Mouse (Mus musculus): ENCODE data around the gene Klhdc4. TPM values are rescaled to one million over a fixed set of nuclear protein-coding genes. Genes with fewer than 3 reads are reported as not detected.

Klhdc4 gene
- total and polyA plus RNA-seq, 2 experiments from 2014 or later: 25.2 to 34.5 TPM

- Histone ChIP-seq H3K36me3 (ENCODE audit: insufficient read depth, low read length) (peaks cover 27% of the 10 kb centered on the region), H3K4me3 (ENCODE audit: low read length) (no peak overlapping the region), H3K4me2 (ENCODE audit: low read depth, low read length) (no peak overlapping the region), H3K4me1 (ENCODE audit: insufficient read depth, low read length) (no peaks in the 10 kb centered on the region), H3K27me3 (ENCODE audit: insufficient read depth, low read length) (no peaks in the 10 kb centered on the region), H3K27ac (no peak overlapping the region), H3K9ac (replicated peaks; ENCODE audit: low read length) (no peak overlapping the region), H3K9me3 (ENCODE audit: low read length) (no peaks in the 10 kb centered on the region)
- DNase-seq (ENCODE audit: low spot score): no peak
- no peak for TF ChIP-seq CTCF (IDR thresholded peaks at IDR 0.05; ENCODE audit: low read depth)
- ATAC-seq: no peak
- WGBS: 92% methylated on average over 11 of the region's 11 CpGs
Measured at GRCm38 (mm10) chr8:121796406-121796805, 33.0 kb downstream of the Klhdc4 start.

DNA sequence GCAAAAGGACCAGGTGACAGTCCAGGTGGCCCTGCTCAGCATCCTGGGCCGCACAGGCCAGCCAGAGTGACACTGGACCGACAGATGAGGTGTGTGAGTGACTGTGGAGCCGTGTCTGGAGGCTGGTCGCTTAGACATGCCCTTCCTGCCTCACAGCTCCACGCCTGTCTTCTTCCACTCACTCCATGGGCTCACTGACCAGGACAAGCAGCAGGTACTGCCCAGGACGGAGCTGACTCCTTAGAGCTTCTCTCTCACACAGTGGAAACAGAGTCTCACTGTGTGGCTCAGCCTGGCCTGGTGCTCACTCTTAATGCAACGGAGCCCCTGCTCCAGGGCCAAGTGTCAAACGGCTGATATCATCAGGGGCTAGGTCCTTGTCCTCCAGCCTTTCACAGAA lies 33.9 kb downstream of the Klhdc4 start:
- Histone ChIP-seq H3K27ac (no peak overlapping the region), H3K4me3 (ENCODE audit: low read length) (no peak overlapping the region), H3K9me3 (ENCODE audit: low read length) (no peaks in the 10 kb centered on the region), H3K4me1 (ENCODE audit: insufficient read depth, low read length) (no peaks in the 10 kb centered on the region), H3K4me2 (ENCODE audit: low read depth, low read length) (no peak overlapping the region), H3K27me3 (ENCODE audit: insufficient read depth, low read length) (no peaks in the 10 kb centered on the region), H3K9ac (replicated peaks; ENCODE audit: low read length) (no peak overlapping the region), H3K36me3 (ENCODE audit: insufficient read depth, low read length) (peaks cover 22% of the 10 kb centered on the region)
- DNase-seq (ENCODE audit: low spot score) (no peak), ATAC-seq (no peak)
- TF ChIP-seq CTCF (IDR thresholded peaks at IDR 0.05; ENCODE audit: low read depth): no peak
- 94% methylated on average over 8 of the region's 8 CpGs for WGBS

- WGBS: 58% methylated on average over 3 of the region's 3 CpGs
Measured at GRCm38 (mm10) chr8:121794151-121794550, 35.2 kb downstream of the Klhdc4 start.

DNA sequence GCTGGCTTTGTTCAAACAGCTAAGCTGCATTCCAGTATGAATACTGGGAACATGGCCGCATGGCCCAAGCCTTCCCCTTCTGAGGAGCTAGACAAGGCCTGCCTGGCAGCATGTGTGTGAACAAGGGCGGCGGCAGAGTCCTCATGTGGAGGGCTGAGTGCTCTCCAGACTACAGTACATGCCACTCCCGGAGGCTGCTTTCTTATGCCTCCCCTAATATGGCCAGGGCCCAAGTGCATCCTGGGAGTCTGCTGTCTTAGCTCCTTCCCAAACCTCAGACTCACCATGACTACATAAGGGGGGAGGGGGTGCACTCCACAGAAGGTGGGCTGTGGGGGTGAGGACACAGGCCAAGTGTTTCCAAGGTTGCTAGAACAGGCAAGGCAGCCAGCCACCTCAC lies 36.7 kb downstream of the Klhdc4 start:
- Histone ChIP-seq H3K9me3 (ENCODE audit: low read length) (no peaks in the 10 kb centered on the region), H3K36me3 (ENCODE audit: insufficient read depth, low read length) (peaks cover 11% of the 10 kb centered on the region; the same call in 1 of the 2 replicates), H3K9ac (replicated peaks; ENCODE audit: low read length) (no peak overlapping the region), H3K4me3 (ENCODE audit: low read length) (no peak overlapping the region), H3K27me3 (ENCODE audit: insufficient read depth, low read length) (no peaks in the 10 kb centered on the region), H3K27ac (0 out of 2 replicates have a peak overlapping the region, but pooled peaks have one; percentile 3), H3K4me1 (ENCODE audit: insufficient read depth, low read length) (no peaks in the 10 kb centered on the region), H3K4me2 (ENCODE audit: low read depth, low read length) (no peak overlapping the region)
- DNase-seq (ENCODE audit: low spot score) (no peak), ATAC-seq (no peak)
- TF ChIP-seq CTCF (IDR thresholded peaks at IDR 0.05; ENCODE audit: low read depth): no peak
- 69% methylated on average over 4 of the region's 4 CpGs for WGBS

More at GRCm38 (mm10) chr8:121794151-121794550, 35.2 kb downstream of the Klhdc4 start:
- Histone ChIP-seq H3K9ac (replicated peaks; ENCODE audit: low read length) (no peak overlapping the region), H3K4me3 (ENCODE audit: low read length) (no peak overlapping the region), H3K27ac (no peak overlapping the region), H3K4me2 (ENCODE audit: low read depth, low read length) (no peak overlapping the region), H3K27me3 (ENCODE audit: insufficient read depth, low read length) (no peaks in the 10 kb centered on the region), H3K4me1 (ENCODE audit: insufficient read depth, low read length) (no peaks in the 10 kb centered on the region), H3K9me3 (ENCODE audit: low read length) (no peaks in the 10 kb centered on the region), H3K36me3 (ENCODE audit: insufficient read depth, low read length) (peaks cover 12% of the 10 kb centered on the region; the same call in 1 of the 2 replicates)
- no peak for TF ChIP-seq CTCF (IDR thresholded peaks at IDR 0.05; ENCODE audit: low read depth)
- no peak for DNase-seq (ENCODE audit: low spot score)
- ATAC-seq: no peak

DNA sequence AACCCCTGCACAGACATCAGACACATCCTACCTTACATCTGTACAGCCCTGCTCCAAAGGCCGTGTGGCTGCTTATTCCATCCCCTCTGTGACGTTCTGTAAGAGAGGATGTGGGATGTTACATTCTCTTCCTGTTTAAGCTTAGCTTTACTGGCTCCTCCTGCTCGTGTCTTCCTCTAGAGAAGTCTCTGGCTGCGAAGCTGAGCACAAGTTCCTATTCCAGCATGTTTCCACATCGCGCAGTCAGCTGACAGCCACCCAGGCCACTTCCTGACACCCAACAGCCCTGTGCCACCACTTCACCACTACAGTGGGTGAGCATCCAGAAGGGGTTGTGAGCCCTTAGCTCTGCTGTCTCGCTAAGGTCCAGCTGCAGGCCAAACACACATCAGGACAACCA lies 37.2 kb downstream of the Klhdc4 start:
- ATAC-seq: no peak
- TF ChIP-seq CTCF (IDR thresholded peaks at IDR 0.05; ENCODE audit: low read depth): no peak
- no peak overlapping the region for H3K4me2 ChIP-seq (ENCODE audit: low read depth, low read length)
- H3K4me1 ChIP-seq (ENCODE audit: insufficient read depth, low read length): no peaks in the 10 kb centered on the region
- no peaks in the 10 kb centered on the region for H3K9me3 ChIP-seq (ENCODE audit: low read length)
- H3K27ac ChIP-seq: no peak overlapping the region
- no peaks in the 10 kb centered on the region for H3K27me3 ChIP-seq (ENCODE audit: insufficient read depth, low read length)
- no peak overlapping the region for H3K4me3 ChIP-seq (ENCODE audit: low read length)
- no peak for DNase-seq (ENCODE audit: low spot score)
- H3K9ac ChIP-seq (replicated peaks; ENCODE audit: low read length): no peak overlapping the region
- 82% methylated on average over 7 of the region's 7 CpGs for WGBS
- H3K36me3 ChIP-seq (ENCODE audit: insufficient read depth, low read length): peaks cover 6% of the 10 kb centered on the region; the same call in 1 of the 2 replicates

GRCm38 (mm10) chr8:121788786-121789185 lies 40.6 kb downstream of the Klhdc4 start:
- Histone ChIP-seq H3K27me3 (ENCODE audit: insufficient read depth, low read length) (no peaks in the 10 kb centered on the region), H3K27ac (no peak overlapping the region), H3K4me3 (ENCODE audit: low read length) (no peak overlapping the region), H3K9me3 (ENCODE audit: low read length) (no peaks in the 10 kb centered on the region), H3K4me2 (ENCODE audit: low read depth, low read length) (no peak overlapping the region), H3K36me3 (ENCODE audit: insufficient read depth, low read length) (peaks cover 7% of the 10 kb centered on the region; the same call in 1 of the 2 replicates), H3K4me1 (ENCODE audit: insufficient read depth, low read length) (no peaks in the 10 kb centered on the region), H3K9ac (replicated peaks; ENCODE audit: low read length) (no peak overlapping the region)
- no peak for DNase-seq (ENCODE audit: low spot score)
- WGBS: 73% methylated on average over 8 of the region's 8 CpGs
- TF ChIP-seq CTCF (IDR thresholded peaks at IDR 0.05; ENCODE audit: low read depth): no peak
- ATAC-seq: no peak

DNA sequence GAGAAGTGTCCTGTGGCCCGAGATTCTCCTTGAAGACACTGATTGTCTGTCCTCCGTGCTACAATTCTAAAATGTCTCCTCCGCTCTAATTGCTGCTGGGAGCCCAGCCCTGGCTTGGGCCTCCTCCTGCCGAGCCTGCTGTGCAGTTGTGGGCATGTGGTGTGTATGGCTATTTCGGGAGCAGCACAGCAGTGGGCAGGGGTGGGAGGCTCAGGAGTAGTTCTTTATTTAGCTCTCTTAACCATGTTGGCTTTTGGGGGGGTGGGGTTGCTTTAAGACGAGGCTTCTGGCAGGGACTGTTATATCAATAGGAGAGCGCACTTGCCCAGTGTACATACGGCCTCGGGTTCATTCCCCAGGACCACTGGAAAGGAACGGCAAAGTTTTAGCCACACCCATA lies 42.8 kb downstream of the Klhdc4 start:
- H3K9me3 ChIP-seq (ENCODE audit: low read length): no peaks in the 10 kb centered on the region
- H3K4me3 ChIP-seq (ENCODE audit: low read length): no peak overlapping the region
- H3K4me2 ChIP-seq (ENCODE audit: low read depth, low read length): no peak overlapping the region
- H3K27me3 ChIP-seq (ENCODE audit: insufficient read depth, low read length): no peaks in the 10 kb centered on the region
- no peak overlapping the region for H3K27ac ChIP-seq
- no peak for ATAC-seq
- WGBS: 55% methylated on average over 10 of the region's 10 CpGs
- H3K4me1 ChIP-seq (ENCODE audit: insufficient read depth, low read length): no peaks in the 10 kb centered on the region
- no peak overlapping the region for H3K9ac ChIP-seq (replicated peaks; ENCODE audit: low read length)
- H3K36me3 ChIP-seq (ENCODE audit: insufficient read depth, low read length): peaks cover 7% of the 10 kb centered on the region; the same call in 1 of the 2 replicates
- DNase-seq (ENCODE audit: low spot score): no peak
- no peak for TF ChIP-seq CTCF (IDR thresholded peaks at IDR 0.05; ENCODE audit: low read depth)

Data from hindbrain, postnatal 0 days (tissue).